Mouse (Mus musculus): ENCODE results near the gene Olfr209. TPM values are rescaled to one million over a fixed set of nuclear protein-coding genes. Genes with fewer than 3 reads are reported as not detected.
A peak's percentile ranks its signal among the peaks of the same experiment; 100 is the strongest.

The Olfr209 gene
- polyA plus RNA-seq (2014; fragmentation: Nextera tagmentation; extraction: Ambion mirVana), result not detected in 2 replicates

GRCm38 (mm10) chr16:59363893-59364292 lies at the start of gene Olfr209:
Olfr209 (minus strand) TSS chr16:59363993.
- Histone ChIP-seq H3K4me1 (ENCODE audit: control insufficient read depth, insufficient read depth, low read length) (no peaks in the 10 kb centered on the region), H3K36me3 (ENCODE audit: control insufficient read depth, insufficient read depth, low read length) (no peaks in the 10 kb centered on the region), H3K4me3 (ENCODE audit: low read depth, low read length) (no peak within 1 kb of the TSS), H3K9ac (ENCODE audit: low read depth, low read length) (no peak within 1 kb of the TSS), H3K9me3 (ENCODE audit: control insufficient read depth, low read length) (no peaks in the 10 kb centered on the region), H3K4me2 (ENCODE audit: low read depth, low read length) (no peak within 1 kb of the TSS), H3K27ac (replicated peaks; ENCODE audit: low read depth, low read length) (no peak within 1 kb of the TSS), H3K27me3 (replicated peaks; ENCODE audit: control insufficient read depth, insufficient read depth, low read length) (no peaks in the 10 kb centered on the region)
- DNase-seq (ENCODE audit: low spot score) (no peak), ATAC-seq (ENCODE audit: low read depth) (no peak)
- 74% methylated on average over 2 of the region's 2 CpGs for WGBS

DNA sequence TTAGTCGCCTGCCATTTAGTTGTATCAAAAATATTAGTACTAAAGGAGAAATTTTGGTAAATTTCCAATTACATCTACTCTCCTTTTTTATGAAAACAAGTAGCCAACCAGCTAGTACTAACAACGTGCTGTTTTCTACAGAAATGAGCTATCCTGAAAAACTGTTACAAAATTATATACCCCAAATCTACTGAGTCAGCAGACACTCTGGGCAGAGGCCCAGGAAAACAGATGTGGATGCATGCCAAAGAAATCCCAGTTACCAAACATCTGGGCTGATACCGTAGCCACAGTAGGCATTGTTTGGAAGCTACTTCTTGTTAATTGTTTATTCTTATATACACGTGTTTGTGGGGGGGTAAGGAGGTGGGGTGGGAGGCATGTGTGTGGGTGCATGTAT lies 49.7 kb upstream of the Olfr209 start:
- H3K4me3 ChIP-seq (ENCODE audit: low read depth, low read length), result no peak overlapping the region
- no peak overlapping the region for H3K4me2 ChIP-seq (ENCODE audit: low read depth, low read length)
- no peaks in the 10 kb centered on the region for H3K27me3 ChIP-seq (replicated peaks; ENCODE audit: control insufficient read depth, insufficient read depth, low read length)
- H3K9ac ChIP-seq (ENCODE audit: low read depth, low read length), result no peak overlapping the region
- ATAC-seq (ENCODE audit: low read depth) (no peak), DNase-seq (ENCODE audit: low spot score) (no peak)
- WGBS, result 49% methylated on average over 4 of the region's 4 CpGs
- H3K9me3 ChIP-seq (ENCODE audit: control insufficient read depth, low read length), result no peaks in the 10 kb centered on the region
- peaks cover 5% of the 10 kb centered on the region; the same call in 1 of the 2 replicates for H3K4me1 ChIP-seq (ENCODE audit: control insufficient read depth, insufficient read depth, low read length)
- H3K36me3 ChIP-seq (ENCODE audit: control insufficient read depth, insufficient read depth, low read length), result no peaks in the 10 kb centered on the region
- H3K27ac ChIP-seq (replicated peaks; ENCODE audit: low read depth, low read length), result no peak overlapping the region

GRCm38 (mm10) chr16:59409800-59410199 lies 46.0 kb upstream of the Olfr209 start:
- DNase-seq (ENCODE audit: low spot score) (no peak), ATAC-seq (ENCODE audit: low read depth) (no peak)
- no peak overlapping the region for H3K4me2 ChIP-seq (ENCODE audit: low read depth, low read length)
- H3K27ac ChIP-seq (replicated peaks; ENCODE audit: low read depth, low read length), result no peak overlapping the region
- H3K9ac ChIP-seq (ENCODE audit: low read depth, low read length), result no peak overlapping the region
- H3K27me3 ChIP-seq (replicated peaks; ENCODE audit: control insufficient read depth, insufficient read depth, low read length), result no peaks in the 10 kb centered on the region
- no peaks in the 10 kb centered on the region for H3K36me3 ChIP-seq (ENCODE audit: control insufficient read depth, insufficient read depth, low read length)
- 45% methylated on average over 2 of the region's 2 CpGs for WGBS
- H3K4me3 ChIP-seq (ENCODE audit: low read depth, low read length), result no peak overlapping the region
- H3K9me3 ChIP-seq (ENCODE audit: control insufficient read depth, low read length), result no peaks in the 10 kb centered on the region
- peaks cover 5% of the 10 kb centered on the region; the same call in 1 of the 2 replicates for H3K4me1 ChIP-seq (ENCODE audit: control insufficient read depth, insufficient read depth, low read length)

DNA sequence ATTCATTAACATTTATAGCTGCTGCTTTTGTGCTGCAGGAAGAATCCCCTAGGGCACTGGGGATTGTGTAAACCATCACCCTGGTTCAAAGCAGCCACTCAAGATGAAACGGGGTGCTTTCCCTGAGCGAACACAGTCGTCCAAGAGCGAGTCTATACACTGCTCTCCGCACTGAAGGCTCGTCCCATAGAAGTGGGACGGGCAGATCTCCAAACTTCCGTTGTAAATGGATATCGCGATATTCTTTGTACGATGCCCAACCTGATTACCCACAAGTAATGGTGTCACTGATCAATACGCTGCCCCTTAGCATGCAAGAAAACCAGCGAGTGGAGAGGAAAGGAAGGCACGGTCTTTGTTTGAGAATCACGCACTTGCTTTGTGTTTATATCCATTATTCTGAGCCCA lies 45.6 kb upstream of the Olfr209 start:
- H3K4me2 ChIP-seq (ENCODE audit: low read depth, low read length), result 0 out of 2 replicates have a peak overlapping the region, but pooled peaks have one; percentile 12
- peaks cover 5% of the 10 kb centered on the region; the same call in 1 of the 2 replicates for H3K4me1 ChIP-seq (ENCODE audit: control insufficient read depth, insufficient read depth, low read length)
- no peak for ATAC-seq (ENCODE audit: low read depth)
- no peaks in the 10 kb centered on the region for H3K36me3 ChIP-seq (ENCODE audit: control insufficient read depth, insufficient read depth, low read length)
- H3K9ac ChIP-seq (ENCODE audit: low read depth, low read length), result no peak overlapping the region
- H3K9me3 ChIP-seq (ENCODE audit: control insufficient read depth, low read length), result no peaks in the 10 kb centered on the region
- no peak overlapping the region for H3K4me3 ChIP-seq (ENCODE audit: low read depth, low read length)
- H3K27me3 ChIP-seq (replicated peaks; ENCODE audit: control insufficient read depth, insufficient read depth, low read length), result no peaks in the 10 kb centered on the region
- DNase-seq (ENCODE audit: low spot score), result peak; percentile 36
- no peak overlapping the region for H3K27ac ChIP-seq (replicated peaks; ENCODE audit: low read depth, low read length)
- 58% methylated on average over 15 of the region's 15 CpGs for WGBS

GRCm38 (mm10) chr16:59407032-59407431 lies 43.2 kb upstream of the Olfr209 start, which contains the start of gene Gabrr3:
Gabrr3 (plus strand) TSS chr16:59407332.
- peaks cover 5% of the 10 kb centered on the region; the same call in 1 of the 2 replicates for H3K4me1 ChIP-seq (ENCODE audit: control insufficient read depth, insufficient read depth, low read length)
- no peaks in the 10 kb centered on the region for H3K9me3 ChIP-seq (ENCODE audit: control insufficient read depth, low read length)
- no peaks in the 10 kb centered on the region for H3K36me3 ChIP-seq (ENCODE audit: control insufficient read depth, insufficient read depth, low read length)
- no peak within 1 kb of the TSS for H3K9ac ChIP-seq (ENCODE audit: low read depth, low read length)
- no peak within 1 kb of the TSS for H3K27ac ChIP-seq (replicated peaks; ENCODE audit: low read depth, low read length)
- no peak for ATAC-seq (ENCODE audit: low read depth)
- DNase-seq (ENCODE audit: low spot score), result no peak
- no peaks in the 10 kb centered on the region for H3K27me3 ChIP-seq (replicated peaks; ENCODE audit: control insufficient read depth, insufficient read depth, low read length)
- H3K4me2 ChIP-seq (ENCODE audit: low read depth, low read length), result no peak within 1 kb of the TSS
- no peak within 1 kb of the TSS for H3K4me3 ChIP-seq (ENCODE audit: low read depth, low read length)
- 74% methylated on average over 5 of the region's 5 CpGs for WGBS

GRCm38 (mm10) chr16:59404798-59405197 lies 41.0 kb upstream of the Olfr209 start:
- no peak overlapping the region for H3K4me2 ChIP-seq (ENCODE audit: low read depth, low read length)
- H3K9ac ChIP-seq (ENCODE audit: low read depth, low read length), result no peak overlapping the region
- no peak overlapping the region for H3K4me3 ChIP-seq (ENCODE audit: low read depth, low read length)
- H3K27ac ChIP-seq (replicated peaks; ENCODE audit: low read depth, low read length), result no peak overlapping the region
- WGBS, result 61% methylated on average over 9 of the region's 9 CpGs
- H3K9me3 ChIP-seq (ENCODE audit: control insufficient read depth, low read length), result no peaks in the 10 kb centered on the region
- H3K4me1 ChIP-seq (ENCODE audit: control insufficient read depth, insufficient read depth, low read length), result peaks cover 5% of the 10 kb centered on the region; the same call in 1 of the 2 replicates
- ATAC-seq (ENCODE audit: low read depth) (no peak), DNase-seq (ENCODE audit: low spot score) (no peak)
- no peaks in the 10 kb centered on the region for H3K27me3 ChIP-seq (replicated peaks; ENCODE audit: control insufficient read depth, insufficient read depth, low read length)
- H3K36me3 ChIP-seq (ENCODE audit: control insufficient read depth, insufficient read depth, low read length), result no peaks in the 10 kb centered on the region

DNA sequence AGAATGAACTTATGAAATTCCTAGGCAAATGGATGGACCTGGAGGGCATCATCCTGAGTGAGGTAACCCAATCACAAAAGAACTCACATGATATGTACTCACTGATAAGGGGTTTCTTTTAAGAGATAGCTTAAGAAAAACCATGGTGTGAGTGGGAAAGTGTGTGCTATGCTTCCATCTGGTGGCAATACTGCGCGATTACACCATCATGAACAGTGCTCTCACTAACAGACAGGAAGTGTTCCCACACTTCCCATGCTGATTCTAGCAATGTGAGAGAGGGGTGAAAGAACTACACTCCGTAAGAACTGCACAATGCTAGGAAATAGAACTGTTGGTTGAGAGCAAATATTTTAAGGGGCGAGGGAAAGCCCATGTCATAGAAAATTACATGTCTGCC lies 39.9 kb upstream of the Olfr209 start:
- Histone ChIP-seq H3K4me1 (ENCODE audit: control insufficient read depth, insufficient read depth, low read length) (no peaks in the 10 kb centered on the region), H3K4me2 (ENCODE audit: low read depth, low read length) (no peak overlapping the region), H3K36me3 (ENCODE audit: control insufficient read depth, insufficient read depth, low read length) (no peaks in the 10 kb centered on the region), H3K27ac (replicated peaks; ENCODE audit: low read depth, low read length) (no peak overlapping the region), H3K27me3 (replicated peaks; ENCODE audit: control insufficient read depth, insufficient read depth, low read length) (no peaks in the 10 kb centered on the region), H3K4me3 (ENCODE audit: low read depth, low read length) (no peak overlapping the region), H3K9me3 (ENCODE audit: control insufficient read depth, low read length) (no peaks in the 10 kb centered on the region), H3K9ac (ENCODE audit: low read depth, low read length) (no peak overlapping the region)
- ATAC-seq (ENCODE audit: low read depth), result peak; percentile 62
- DNase-seq (ENCODE audit: low spot score), result peak; percentile 42
- 10% methylated on average over 4 of the region's 4 CpGs for WGBS

GRCm38 (mm10) chr16:59401985-59402384 lies 38.2 kb upstream of the Olfr209 start:
- Histone ChIP-seq H3K9me3 (ENCODE audit: control insufficient read depth, low read length) (no peaks in the 10 kb centered on the region), H3K27me3 (replicated peaks; ENCODE audit: control insufficient read depth, insufficient read depth, low read length) (no peaks in the 10 kb centered on the region), H3K9ac (ENCODE audit: low read depth, low read length) (no peak overlapping the region), H3K4me2 (ENCODE audit: low read depth, low read length) (no peak overlapping the region), H3K36me3 (ENCODE audit: control insufficient read depth, insufficient read depth, low read length) (no peaks in the 10 kb centered on the region), H3K4me3 (ENCODE audit: low read depth, low read length) (no peak overlapping the region), H3K27ac (replicated peaks; ENCODE audit: low read depth, low read length) (no peak overlapping the region), H3K4me1 (ENCODE audit: control insufficient read depth, insufficient read depth, low read length) (no peaks in the 10 kb centered on the region)
- no peak for DNase-seq (ENCODE audit: low spot score)
- 59% methylated on average over 4 of the region's 4 CpGs for WGBS
- ATAC-seq (ENCODE audit: low read depth), result no peak

DNA sequence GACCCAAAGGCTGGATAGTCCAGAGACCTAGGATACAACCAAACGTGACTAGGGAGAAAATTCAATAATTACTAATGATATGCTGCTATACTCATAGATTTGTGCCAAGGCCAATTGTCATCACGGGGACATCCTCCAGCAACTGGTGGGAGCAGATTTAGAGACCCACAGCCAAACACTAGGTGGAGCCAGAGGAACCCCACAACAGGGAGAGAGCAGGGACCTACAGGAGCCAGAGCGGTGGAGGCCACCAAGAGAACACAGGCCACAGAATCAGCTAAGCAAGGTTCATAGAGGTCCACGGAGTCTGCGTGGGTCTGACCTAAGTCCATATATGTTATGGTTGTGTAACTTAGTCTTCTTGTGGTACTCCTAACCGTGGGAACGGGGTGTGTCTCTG lies 37.3 kb upstream of the Olfr209 start:
- H3K9ac ChIP-seq (ENCODE audit: low read depth, low read length), result no peak overlapping the region
- no peaks in the 10 kb centered on the region for H3K4me1 ChIP-seq (ENCODE audit: control insufficient read depth, insufficient read depth, low read length)
- H3K4me3 ChIP-seq (ENCODE audit: low read depth, low read length), result no peak overlapping the region
- no peaks in the 10 kb centered on the region for H3K27me3 ChIP-seq (replicated peaks; ENCODE audit: control insufficient read depth, insufficient read depth, low read length)
- no peak for DNase-seq (ENCODE audit: low spot score)
- H3K4me2 ChIP-seq (ENCODE audit: low read depth, low read length), result no peak overlapping the region
- no peaks in the 10 kb centered on the region for H3K36me3 ChIP-seq (ENCODE audit: control insufficient read depth, insufficient read depth, low read length)
- H3K27ac ChIP-seq (replicated peaks; ENCODE audit: low read depth, low read length), result no peak overlapping the region
- no peaks in the 10 kb centered on the region for H3K9me3 ChIP-seq (ENCODE audit: control insufficient read depth, low read length)
- no peak for ATAC-seq (ENCODE audit: low read depth)
- 74% methylated on average over 7 of the region's 7 CpGs for WGBS

Measured in embryonic facial prominence, embryonic 14.5 days (tissue).